Mouse (Mus musculus) MEL (cell line): ENCODE measurements around the gene Jarid2. TPM values are rescaled to one million over a fixed set of nuclear protein-coding genes. Genes with fewer than 3 reads are reported as not detected.

ENCODE experiments used
- DNase-seq: peaks from one replicate; pipeline ENCODE4 v3.0.0; 2011; ENCODE audit warnings: low read depth, low spot score
- H3K27ac ChIP-seq: 2 replicates; pipeline ENCODE4 v1.5.1; 2012; ENCODE audit warnings: low read depth, mild to moderate bottlenecking, control low read depth, low read length, moderate library complexity; ENCODE audit not compliant: control insufficient read depth
- H3K27me3 ChIP-seq, 2 experiments: fragments of 150-350 bp in 1 of 2; sonication (generic) in 1 of 2; 2 replicates each; pipeline ENCODE4 v1.6.1; 2012; ENCODE audit warnings: low read length in 2 of 2, mild to moderate bottlenecking in 2 of 2, improper control_type of control experiment in 1 of 2, moderate library complexity in 1 of 2; ENCODE audit not compliant: insufficient read depth in 2 of 2, control insufficient read depth in 1 of 2
- H3K36me3 ChIP-seq, 2 experiments: 2 replicates each; pipeline ENCODE4 v1.6.1; 2012 to 2014; ENCODE audit warnings: low read length in 2 of 2, improper control_type of control experiment in 1 of 2, inconsistent platforms in 1 of 2, mild to moderate bottlenecking in 1 of 2; ENCODE audit not compliant: insufficient read depth in 2 of 2, control insufficient read depth in 1 of 2
- H3K4me1 ChIP-seq, 2 experiments: fragments of 150-350 bp in 1 of 2; sonication (generic) in 1 of 2; 2 replicates each; pipeline ENCODE4 v1.6.1; 2012; ENCODE audit warnings: low read length in 2 of 2, improper control_type of control experiment in 1 of 2, mild to moderate bottlenecking in 1 of 2; ENCODE audit not compliant: insufficient read depth in 2 of 2, control insufficient read depth in 1 of 2
- H3K4me3 ChIP-seq, 2 experiments: fragments of 150-350 bp in 1 of 2; sonication (generic) in 1 of 2; 2 replicates each; pipeline ENCODE4 v1.5.1; 2012; ENCODE audit warnings: low read depth in 2 of 2, low read length in 2 of 2, mild to moderate bottlenecking in 2 of 2, moderate library complexity in 2 of 2, control low read depth in 1 of 2, improper control_type of control experiment in 1 of 2; ENCODE audit not compliant: control insufficient read depth in 1 of 2, insufficient read depth in 1 of 2
- H3K79me2 ChIP-seq: 2 replicates; pipeline ENCODE4 v1.6.1; 2012; ENCODE audit warnings: mild to moderate bottlenecking, low read length, moderate library complexity; ENCODE audit not compliant: control insufficient read depth, poor library complexity, insufficient read depth
- H3K9ac ChIP-seq: 2 replicates; pipeline ENCODE4 v1.6.1; 2012; ENCODE audit warnings: low read depth, mild to moderate bottlenecking, control low read depth, low read length, moderate library complexity; ENCODE audit not compliant: control insufficient read depth, poor library complexity, severe bottlenecking
- H3K9me3 ChIP-seq: fragments of 150-350 bp; sonication (generic); replicated peaks from 2 replicates; pipeline ENCODE4 v1.6.1; 2012; ENCODE audit warnings: mild to moderate bottlenecking, low read length, improper control_type of control experiment, moderate library complexity; ENCODE audit not compliant: insufficient read depth
- BHLHE40 ChIP-seq: IDR thresholded peaks from 2 replicates; pipeline ENCODE4 v1.6.1; 2012; ENCODE audit warnings: low read depth, mild to moderate bottlenecking, inconsistent platforms, low read length, improper control_type of control experiment, borderline replicate concordance
- CHD1 ChIP-seq: IDR thresholded peaks from 2 replicates; pipeline ENCODE4 v1.6.1; 2012; ENCODE audit warnings: low read depth, mild to moderate bottlenecking, inconsistent platforms, low read length, improper control_type of control experiment
- E2F4 ChIP-seq: IDR thresholded peaks from 2 replicates; pipeline ENCODE4 v1.6.1; 2011; ENCODE audit warnings: low read depth, low read length, improper control_type of control experiment, borderline replicate concordance
- EP300 ChIP-seq, 2 experiments: IDR thresholded peaks; 2 replicates each; pipeline ENCODE4 v1.6.1; 2011; ENCODE audit warnings: improper control_type of control experiment in 2 of 2, low read length in 2 of 2, low read depth in 1 of 2, mild to moderate bottlenecking in 1 of 2
- GATA1 ChIP-seq: IDR thresholded peaks from 2 replicates; pipeline ENCODE4 v1.6.1; 2011; ENCODE audit warnings: low read depth, low read length, improper control_type of control experiment
- JUND ChIP-seq: IDR thresholded peaks from 2 replicates; pipeline ENCODE4 v1.6.1; 2011; ENCODE audit warnings: low read depth, mild to moderate bottlenecking, improper control_type of control experiment, low read length
- KAT2A ChIP-seq: conservative IDR thresholded peaks from 2 replicates; pipeline ENCODE4 v1.6.1; 2012; ENCODE audit warnings: low read depth, low read length, improper control_type of control experiment, inconsistent platforms
- MAFK ChIP-seq: IDR thresholded peaks from 2 replicates; pipeline ENCODE4 v1.6.1; 2011; ENCODE audit warnings: low read depth, mild to moderate bottlenecking, low read length, improper control_type of control experiment, borderline replicate concordance
- MAZ ChIP-seq: IDR thresholded peaks from 2 replicates; pipeline ENCODE4 v1.6.1; 2012; ENCODE audit warnings: low read depth, mild to moderate bottlenecking, inconsistent platforms, low read length, improper control_type of control experiment
- MEF2A ChIP-seq: IDR thresholded peaks from 2 replicates; pipeline ENCODE4 v1.6.1; 2014; ENCODE audit warnings: low read depth, mild to moderate bottlenecking, inconsistent platforms, low read length, improper control_type of control experiment; ENCODE audit not compliant: poor library complexity, insufficient replicate concordance, severe bottlenecking; ENCODE audit errors: extremely low read depth
- MYB ChIP-seq: IDR thresholded peaks from 2 replicates; pipeline ENCODE4 v1.6.1; 2011; ENCODE audit warnings: mild to moderate bottlenecking, low read depth, low read length, improper control_type of control experiment
- NELFE ChIP-seq: IDR thresholded peaks from 2 replicates; pipeline ENCODE4 v1.6.1; 2011; ENCODE audit warnings: low read depth, low read length, improper control_type of control experiment
- NRF1 ChIP-seq: IDR thresholded peaks from 2 replicates; pipeline ENCODE4 v1.6.1; 2014; ENCODE audit warnings: low read depth, mild to moderate bottlenecking, inconsistent platforms, low read length, improper control_type of control experiment, moderate library complexity; ENCODE audit not compliant: poor library complexity, insufficient read depth, severe bottlenecking
- POLR2A ChIP-seq, 2 experiments: IDR thresholded peaks; 2 replicates each; pipeline ENCODE4 v1.6.1; 2011 to 2012; ENCODE audit warnings: low read length in 2 of 2, mild to moderate bottlenecking in 2 of 2, control low read depth in 1 of 2, improper control_type of control experiment in 1 of 2, low read depth in 1 of 2, moderate library complexity in 1 of 2; ENCODE audit not compliant: control insufficient read depth in 1 of 2, insufficient read depth in 1 of 2, poor library complexity in 1 of 2
- POLR2AphosphoS2 ChIP-seq: IDR thresholded peaks from 2 replicates; pipeline ENCODE4 v1.6.1; 2011; ENCODE audit warnings: low read length, improper control_type of control experiment
- POLR2AphosphoS5 ChIP-seq: IDR thresholded peaks from 2 replicates; pipeline ENCODE4 v1.6.1; 2012; ENCODE audit warnings: low read depth, borderline replicate concordance, mild to moderate bottlenecking, inconsistent platforms, low read length, moderate library complexity, mixed read lengths
- SMC3 ChIP-seq: IDR thresholded peaks from 2 replicates; pipeline ENCODE4 v1.6.1; 2011; ENCODE audit warnings: low read depth, low read length, improper control_type of control experiment
- TBP ChIP-seq: IDR thresholded peaks from 2 replicates; pipeline ENCODE4 v1.8.0; 2011; ENCODE audit warnings: low read depth, low read length, improper control_type of control experiment
- UBTF ChIP-seq: IDR thresholded peaks from 2 replicates; pipeline ENCODE4 v1.6.1; 2012; ENCODE audit warnings: low read depth, mild to moderate bottlenecking, inconsistent platforms, low read length, improper control_type of control experiment, moderate library complexity, borderline replicate concordance; ENCODE audit not compliant: insufficient read depth
- USF1 ChIP-seq: IDR thresholded peaks from 2 replicates; pipeline ENCODE4 v1.6.1; 2014; ENCODE audit warnings: low read depth, mild to moderate bottlenecking, inconsistent platforms, low read length, improper control_type of control experiment, moderate library complexity
- USF2 ChIP-seq, 2 experiments: IDR thresholded peaks; 2 replicates each; pipeline ENCODE4 v1.6.1; 2011 to 2012; ENCODE audit warnings: improper control_type of control experiment in 2 of 2, low read length in 2 of 2, borderline replicate concordance in 1 of 2, inconsistent platforms in 1 of 2, low read depth in 1 of 2, mild to moderate bottlenecking in 1 of 2; ENCODE audit not compliant: insufficient read depth in 1 of 2
- ZC3H11A ChIP-seq: IDR thresholded peaks from 2 replicates; pipeline ENCODE4 v1.6.1; 2012; ENCODE audit warnings: low read depth, mild to moderate bottlenecking, inconsistent platforms, low read length, improper control_type of control experiment
- ZMIZ1 ChIP-seq: IDR thresholded peaks from 2 replicates; pipeline ENCODE4 v1.6.1; 2012; ENCODE audit warnings: low read depth, mild to moderate bottlenecking, inconsistent platforms, low read length, improper control_type of control experiment, moderate library complexity
- polyA plus RNA-seq, 2 experiments: library from polyadenylated mRNA; stranded (reverse) in 1 of 2; unstranded in 1 of 2; fragments of >175 nt in 1 of 2; fragments of >200 nt in 1 of 2; gene quantifications; 2 replicates each; pipeline versions ENCODE4 v1.2.1 to v1.2.4; 2012; ENCODE audit warnings: low replicate concordance in 2 of 2, low read depth in 1 of 2; ENCODE audit not compliant: insufficient read length in 2 of 2, insufficient read depth in 1 of 2, missing spikeins in 1 of 2
- total RNA-seq: library from RNA; depleted of rRNA; stranded (reverse); fragments of 300-350 nt; gene quantifications from 2 replicates; pipeline ENCODE4 v1.2.3, GENCODE M21; 2012

Jarid2 gene
- total and polyA plus RNA-seq, 3 experiments, result 5.4 to 76.5 (median 21.2) TPM

GRCm38 (mm10) chr13:44904271-44904670 lies 175.0 kb downstream of the Jarid2 start:
- Histone ChIP-seq H3K4me1 (no peaks in the 10 kb centered on the region), H3K4me3 (no peak overlapping the region), H3K27ac (no peak overlapping the region), H3K9me3 (no peaks in the 10 kb centered on the region), H3K79me2 (no peaks in the 10 kb centered on the region), H3K27me3 (no peaks in the 10 kb centered on the region), H3K36me3 (no peaks in the 10 kb centered on the region), H3K9ac (no peak overlapping the region)
- no peak for TF ChIP-seq CHD1
- no peak for TF ChIP-seq USF1
- no peak for TF ChIP-seq E2F4
- no peak for TF ChIP-seq BHLHE40
- TF ChIP-seq MAFK, result no peak
- no peak for TF ChIP-seq MEF2A
- TF ChIP-seq POLR2A (IDR thresholded peaks at IDR 0.05; ENCODE audit: control insufficient read depth in 1 of 2, insufficient read depth in 1 of 2, low read depth in 1 of 2, low read length in 2 of 2, poor library complexity in 1 of 2), result no peak
- TF ChIP-seq KAT2A, result no peak
- TF ChIP-seq POLR2AphosphoS5, result no peak
- TF ChIP-seq GATA1, result no peak
- TF ChIP-seq NELFE, result no peak
- TF ChIP-seq UBTF, result no peak
- no peak for TF ChIP-seq SMC3
- TF ChIP-seq POLR2AphosphoS2, result no peak
- no peak for TF ChIP-seq TBP
- no peak for TF ChIP-seq MAZ
- no peak for DNase-seq

GRCm38 (mm10) chr13:44906141-44906540 lies 176.9 kb downstream of the Jarid2 start:
- H3K36me3 ChIP-seq, result peaks cover 0 to 4% of the 10 kb centered on the region in 2 experiments; a peak in 1 of 4 replicates
- no peak overlapping the region for H3K9ac ChIP-seq
- H3K4me1 ChIP-seq, result peaks cover 2% of the 10 kb centered on the region in 2 experiments; a peak in 1 of 4 replicates
- no peak overlapping the region for H3K27ac ChIP-seq
- no peaks in the 10 kb centered on the region for H3K27me3 ChIP-seq
- TF ChIP-seq CHD1 (no peak), MYB (no peak), NRF1 (no peak), SMC3 (no peak), USF2 (IDR thresholded peaks at IDR 0.05; ENCODE audit: borderline replicate concordance in 1 of 2, insufficient read depth in 1 of 2, low read depth in 1 of 2, low read length in 2 of 2) (no peak), BHLHE40 (no peak), POLR2A (IDR thresholded peaks at IDR 0.05; ENCODE audit: control insufficient read depth in 1 of 2, insufficient read depth in 1 of 2, low read depth in 1 of 2, low read length in 2 of 2, poor library complexity in 1 of 2) (no peak), JUND (no peak), E2F4 (no peak), ZMIZ1 (no peak), NELFE (no peak), ZC3H11A (no peak), EP300 (IDR thresholded peaks at IDR 0.05; ENCODE audit: low read depth in 1 of 2, low read length in 2 of 2) (no peak), USF1 (no peak)
- H3K9me3 ChIP-seq, result no peaks in the 10 kb centered on the region
- no peaks in the 10 kb centered on the region for H3K79me2 ChIP-seq
- no peak overlapping the region for H3K4me3 ChIP-seq
- no peak for DNase-seq
